Mouse (Mus musculus) embryonic facial prominence, embryonic 14.5 days (tissue): Measurements from ENCODE around the gene Safb2. TPM values are rescaled to one million over a fixed set of nuclear protein-coding genes. Genes with fewer than 3 reads are reported as not detected.
"Not testable (repeated sequence)": the region's sequence is repeated elsewhere in the genome, so short reads cannot be mapped to it uniquely, and the experiment has no call there.

Experiments
- ATAC-seq: fragments of 200-750 bp; cut with Nextera tagmentation; 2 replicates; pipeline ENCODE4 v1.8.0; 2017; ENCODE audit warnings: low read depth, moderate number of reproducible peaks, moderate TSS enrichment
- DNase-seq: peaks from one replicate; pipeline ENCODE4 v3.0.0-alpha.2; 2015; ENCODE audit warnings: low spot score
- H3K27ac ChIP-seq: fragments of 300-500 bp; sonication (generic); replicated peaks from 2 replicates; pipeline ENCODE4 v1.5.1; 2014; ENCODE audit warnings: low read depth, mild to moderate bottlenecking, low read length, moderate library complexity
- H3K27me3 ChIP-seq: fragments of 300-500 bp; sonication (generic); replicated peaks from 2 replicates; pipeline ENCODE4 v1.6.1; 2014; ENCODE audit warnings: low read length; ENCODE audit not compliant: control insufficient read depth, insufficient read depth
- H3K36me3 ChIP-seq: fragments of 300-500 bp; sonication (generic); 2 replicates; pipeline ENCODE4 v1.6.1; 2014; ENCODE audit warnings: low read length, mixed read lengths; ENCODE audit not compliant: control insufficient read depth, insufficient read depth
- H3K4me1 ChIP-seq: fragments of 300-500 bp; sonication (generic); 2 replicates; pipeline ENCODE4 v1.6.1; 2014; ENCODE audit warnings: antibody characterized with exemption, low read length; ENCODE audit not compliant: control insufficient read depth, insufficient read depth
- H3K4me2 ChIP-seq: fragments of 300-500 bp; sonication (generic); 2 replicates; pipeline ENCODE4 v1.6.1; 2014; ENCODE audit warnings: low read depth, mild to moderate bottlenecking, low read length, moderate library complexity, mixed read lengths
- H3K4me3 ChIP-seq: fragments of 300-500 bp; sonication (generic); 2 replicates; pipeline ENCODE4 v1.5.1; 2014; ENCODE audit warnings: low read depth, mild to moderate bottlenecking, low read length
- H3K9ac ChIP-seq: fragments of 300-500 bp; sonication (generic); 2 replicates; pipeline ENCODE4 v1.6.1; 2014; ENCODE audit warnings: low read depth, mild to moderate bottlenecking, low read length, moderate library complexity, mixed read lengths
- H3K9me3 ChIP-seq: fragments of 300-500 bp; sonication (generic); 2 replicates; pipeline ENCODE4 v1.6.1; 2016; ENCODE audit warnings: low read length; ENCODE audit not compliant: control insufficient read depth
- WGBS: fragments of 180-500 bp; shearing (Covaris S2); extraction: QIAGEN DNeasy Blood & Tissue Kit; methylation state at CpG from one replicate; pipeline ENCODE4 v1.1.7; 2014; 5-methylcytosine and 5-hydroxymethylcytosine counted together
- polyA plus RNA-seq: library from polyadenylated mRNA; unstranded; fragments of >200 nt; fragmentation: Nextera tagmentation; extraction: Ambion mirVana; gene quantifications from 2 replicates; pipeline ENCODE4 v1.2.1, GENCODE M21; 2014

Gene Safb2
- polyA plus RNA-seq: 50.2 and 54.8 TPM in 2 replicates

- DNase-seq (peak; percentile 99), ATAC-seq (peak; percentile 95)
- Histone ChIP-seq H3K9me3 (no peaks in the 10 kb centered on the region), H3K4me2 (peak within 1 kb of the TSS; percentile 95), H3K4me1 (peaks cover 22% of the 10 kb centered on the region), H3K27me3 (no peaks in the 10 kb centered on the region), H3K9ac (peak within 1 kb of the TSS; percentile 91), H3K4me3 (peak within 1 kb of the TSS; percentile 92), H3K27ac (peak within 1 kb of the TSS; percentile 95), H3K36me3 (peaks cover 69% of the 10 kb centered on the region)
- WGBS: under 1% methylated on average over 44 of the region's 101 CpGs
Observed at GRCm38 (mm10) chr17:56584257-56585130, at the start of gene Safb2, which contains the start of gene Safb. Safb2 (minus strand) TSS chr17:56584585. Safb (plus strand) TSS chr17:56584825.

DNA sequence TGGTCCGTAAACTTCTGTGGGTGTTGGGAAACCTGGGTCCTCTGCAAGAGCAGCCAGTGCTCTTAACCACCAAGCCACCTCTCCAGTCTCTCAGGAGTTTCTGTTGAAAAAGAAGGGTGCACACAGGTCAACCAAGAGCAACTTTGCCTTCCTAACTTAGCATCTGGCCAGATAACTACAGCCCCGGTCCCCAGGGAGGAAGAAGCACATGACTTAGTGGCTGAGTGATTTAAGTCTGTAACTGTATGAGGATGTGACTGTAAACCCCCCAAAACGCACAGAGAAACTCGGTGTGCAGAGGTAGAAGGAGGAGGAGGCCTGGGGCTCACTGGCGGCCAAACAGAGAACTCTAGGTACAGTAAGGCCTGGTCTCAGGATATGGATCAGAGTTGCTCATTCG lies 49.6 kb upstream of the Safb2 start:
- Histone ChIP-seq H3K27me3 (no peaks in the 10 kb centered on the region), H3K4me1 (no peaks in the 10 kb centered on the region), H3K4me2 (no peak overlapping the region), H3K36me3 (no peaks in the 10 kb centered on the region), H3K9ac (no peak overlapping the region), H3K9me3 (no peaks in the 10 kb centered on the region), H3K27ac (no peak overlapping the region), H3K4me3 (no peak overlapping the region)
- DNase-seq: no peak
- no peak for ATAC-seq
- WGBS: 83% methylated on average over 6 of the region's 6 CpGs

DNA sequence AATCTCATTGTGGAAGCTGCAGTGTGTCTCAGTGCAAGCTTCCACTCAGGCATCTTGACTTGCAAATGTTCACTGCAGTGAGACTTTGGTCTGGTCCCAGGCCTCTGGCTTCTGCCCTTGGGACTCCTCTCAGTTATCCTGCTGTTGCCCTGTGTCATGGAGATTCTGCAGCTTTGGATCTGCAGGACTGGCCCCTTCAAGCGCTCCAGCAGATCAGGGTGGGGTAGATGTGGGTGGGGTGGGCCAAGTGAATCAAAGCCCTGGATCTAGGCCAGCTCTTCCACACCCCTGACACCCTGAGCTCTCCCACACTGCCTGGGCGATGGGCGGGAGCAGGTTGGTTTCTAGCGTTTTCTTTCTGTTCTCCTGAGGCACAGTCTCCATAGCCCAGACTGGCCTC lies 47.4 kb upstream of the Safb2 start:
- WGBS: 44% methylated on average over 4 of the region's 4 CpGs

DNA sequence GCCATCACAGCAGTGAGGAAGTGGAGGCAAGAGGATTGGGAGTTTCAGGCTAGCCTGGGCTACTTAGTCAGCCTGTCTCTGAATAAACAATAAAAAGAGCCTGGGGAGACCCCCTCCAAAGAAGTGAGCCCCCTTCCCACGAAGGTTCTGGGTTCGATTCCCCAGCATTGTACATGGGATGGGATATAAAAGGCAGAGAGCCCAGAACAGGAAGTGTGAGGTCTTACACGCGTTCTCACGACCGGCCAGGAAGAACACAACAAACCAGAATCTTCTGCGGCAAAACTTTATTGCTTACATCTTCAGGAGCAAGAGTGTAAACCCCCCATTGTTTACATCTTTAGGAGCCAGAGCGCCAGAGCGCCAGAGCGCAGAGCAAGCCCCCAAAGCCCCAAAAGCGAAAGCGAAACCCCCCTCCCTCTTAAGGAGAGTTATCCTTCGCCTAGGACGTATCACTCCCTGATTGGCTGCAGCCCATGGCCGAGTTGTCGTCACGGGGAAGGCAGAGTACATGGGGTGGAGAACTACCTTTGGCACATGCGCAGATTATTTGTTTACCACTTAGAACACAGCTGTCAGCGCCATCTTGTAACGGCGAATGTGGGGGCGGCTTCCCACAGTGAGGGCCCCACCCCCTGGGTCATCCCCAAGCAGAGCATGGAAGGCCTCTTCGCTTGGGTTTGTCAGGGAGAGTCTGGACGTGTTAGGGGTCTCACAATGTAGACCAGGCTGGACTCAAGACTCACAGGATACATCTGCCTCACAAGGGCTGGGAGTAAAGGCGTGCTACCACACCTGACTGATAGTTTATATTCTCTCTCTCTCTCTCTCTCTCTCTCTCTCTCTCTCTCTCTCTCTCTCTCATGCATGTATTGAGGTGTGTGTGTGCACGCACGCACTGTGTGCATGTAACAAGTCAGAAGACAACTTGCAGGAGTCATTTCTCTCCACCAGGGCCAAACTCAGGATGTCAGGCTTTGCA lies 45.7 kb upstream of the Safb2 start:
- H3K27me3 ChIP-seq, DNase-seq, H3K27ac ChIP-seq, ATAC-seq, H3K4me3 ChIP-seq, H3K9ac ChIP-seq, H3K9me3 ChIP-seq, H3K4me1 ChIP-seq, H3K4me2 ChIP-seq, H3K36me3 ChIP-seq: not testable (repeated sequence)
- WGBS: 86% methylated on average over 26 of the region's 27 CpGs

More for the DNA sequence above, 47.4 kb upstream of the Safb2 start:
- no peaks in the 10 kb centered on the region for H3K27me3 ChIP-seq
- no peaks in the 10 kb centered on the region for H3K4me1 ChIP-seq
- no peak overlapping the region for H3K9ac ChIP-seq
- no peak overlapping the region for H3K4me3 ChIP-seq
- DNase-seq (no peak), ATAC-seq (no peak)
- H3K27ac ChIP-seq: no peak overlapping the region
- H3K9me3 ChIP-seq: no peaks in the 10 kb centered on the region
- no peaks in the 10 kb centered on the region for H3K36me3 ChIP-seq
- no peak overlapping the region for H3K4me2 ChIP-seq

DNA sequence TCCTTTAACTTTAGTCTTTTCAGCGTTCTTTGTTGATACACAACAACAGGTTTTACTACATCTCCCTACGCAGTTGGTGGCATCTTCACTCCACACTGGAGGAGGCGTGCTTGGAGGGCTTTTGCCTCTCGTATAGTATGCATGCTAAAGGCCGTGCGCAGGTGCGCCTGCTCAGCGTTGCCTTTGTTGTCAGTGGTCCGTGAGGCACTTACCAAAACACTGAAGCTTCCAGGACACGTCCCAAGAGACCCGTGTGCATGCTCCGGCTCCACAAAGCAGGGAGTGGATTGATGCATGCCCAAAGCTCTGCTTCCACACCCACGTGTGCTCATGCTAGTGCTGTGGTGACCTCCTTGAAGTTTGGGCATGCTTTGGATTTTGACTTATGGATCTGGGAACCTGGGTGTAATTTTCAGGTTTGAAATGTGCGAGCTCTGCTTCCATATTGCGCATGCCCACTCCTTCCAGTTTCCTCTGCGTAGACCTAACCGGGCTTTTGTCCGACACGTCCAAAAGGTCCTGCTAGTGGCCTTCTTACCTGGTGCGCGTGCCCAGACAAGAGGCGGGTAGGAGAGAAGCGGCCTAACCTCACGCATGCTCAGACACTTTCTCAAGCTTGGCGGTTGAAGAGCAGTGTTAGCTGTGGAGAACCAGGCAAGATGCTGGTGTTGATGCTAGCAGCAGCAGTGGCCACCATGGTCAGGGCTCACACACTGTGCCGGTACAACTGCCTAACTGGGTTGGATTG lies 43.3 kb upstream of the Safb2 start, which contains the start of gene Catsperd:
TSS of gene Catsperd (plus strand) at position 614 of the 748 bp plus-strand sequence.
- Histone ChIP-seq H3K4me3 (peak within 1 kb of the TSS; percentile 97), H3K4me2 (peak within 1 kb of the TSS; percentile 96), H3K9ac (peak within 1 kb of the TSS; percentile 52), H3K4me1 (peaks cover 7% of the 10 kb centered on the region; the same call in 1 of the 2 replicates), H3K9me3 (no peaks in the 10 kb centered on the region), H3K36me3 (peaks cover 24% of the 10 kb centered on the region), H3K27ac (peak within 1 kb of the TSS; percentile 71), H3K27me3 (no peaks in the 10 kb centered on the region)
- ATAC-seq (peak; percentile 45), DNase-seq (peak; percentile 63)
- 7% methylated on average over 26 of the region's 26 CpGs for WGBS

- peaks cover 7% of the 10 kb centered on the region; the same call in 1 of the 2 replicates for H3K4me1 ChIP-seq
- H3K4me2 ChIP-seq: peak within 1 kb of the TSS; percentile 96
- DNase-seq (peak; percentile 99), ATAC-seq (peak; percentile 93)
- WGBS: 1% methylated on average over 35 of the region's 51 CpGs
- no peaks in the 10 kb centered on the region for H3K9me3 ChIP-seq
- no peaks in the 10 kb centered on the region for H3K27me3 ChIP-seq
- peak within 1 kb of the TSS; percentile 97 for H3K4me3 ChIP-seq
- peak within 1 kb of the TSS; percentile 74 for H3K27ac ChIP-seq
- H3K36me3 ChIP-seq: peaks cover 32% of the 10 kb centered on the region
- peak within 1 kb of the TSS; percentile 91 for H3K9ac ChIP-seq
Observed at GRCm38 (mm10) chr17:56626754-56627470, 42.5 kb upstream of the Safb2 start, which contains the start of gene Lonp1. Lonp1 (minus strand) TSS chr17:56626887.

GRCm38 (mm10) chr17:56626260-56626659 lies 41.9 kb upstream of the Safb2 start:
- no peak for DNase-seq
- peak overlapping the region; percentile 96 for H3K4me2 ChIP-seq
- 1% methylated on average over 21 of the region's 32 CpGs for WGBS
- no peaks in the 10 kb centered on the region for H3K9me3 ChIP-seq
- ATAC-seq: peak; percentile 13; the same call in 1 of the 2 replicates
- H3K27me3 ChIP-seq: no peaks in the 10 kb centered on the region
- H3K4me3 ChIP-seq: peak overlapping the region; percentile 97
- H3K9ac ChIP-seq: peak overlapping the region; percentile 91
- peak overlapping the region; percentile 74; the same call in 1 of the 2 replicates for H3K27ac ChIP-seq
- peaks cover 7% of the 10 kb centered on the region; the same call in 1 of the 2 replicates for H3K4me1 ChIP-seq
- H3K36me3 ChIP-seq: peaks cover 37% of the 10 kb centered on the region
